Mouse (Mus musculus): Measurements from ENCODE around the gene Frat2.

DNA sequence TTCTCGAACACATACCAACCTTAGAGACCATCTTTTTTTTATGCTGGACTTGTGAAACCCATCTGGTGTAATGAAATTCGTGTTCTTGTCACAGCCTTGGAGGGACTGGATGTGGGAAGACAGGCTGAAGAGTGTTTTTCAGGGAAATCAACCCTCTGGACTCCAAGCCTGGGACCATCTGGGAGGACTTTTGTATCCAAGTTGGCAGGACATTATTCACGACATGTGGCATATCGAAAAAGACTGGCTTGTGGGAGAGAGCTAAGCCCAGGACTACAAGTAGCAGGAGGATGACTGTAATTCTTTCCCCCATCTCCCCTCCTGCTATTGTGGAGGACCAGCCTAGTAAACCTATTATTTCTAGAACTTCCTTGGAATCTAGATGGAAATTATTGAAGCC is 5.7 kb downstream of the Frat2 start:
- no peak for TF ChIP-seq CEBPB (IDR thresholded peaks at IDR 0.05; ENCODE audit: low read depth)
- no peak for TF ChIP-seq CTCF (IDR thresholded peaks at IDR 0.05; ENCODE audit: control insufficient read depth, insufficient read depth, insufficient read length)
- TF ChIP-seq MYOG (IDR thresholded peaks at IDR 0.05; ENCODE audit: control insufficient read depth, extremely low read depth, insufficient read length), result no peak
- TF ChIP-seq USF1 (IDR thresholded peaks at IDR 0.05; ENCODE audit: low read depth), result no peak
